Mouse (Mus musculus) urinary bladder, postnatal 0 days (tissue): ENCODE measurements around the gene Zfp865. TPM values are rescaled to one million over a fixed set of nuclear protein-coding genes. Genes with fewer than 3 reads are reported as not detected.

Source experiments
- polyA plus RNA-seq: library from polyadenylated mRNA; unstranded; fragments of >200 nt; fragmentation: Nextera tagmentation; extraction: Ambion mirVana; gene quantifications from 2 replicates; pipeline ENCODE4 v1.2.1, GENCODE M21; 2015

Zfp865 gene
- polyA plus RNA-seq = 3.1 TPM in 2 replicates

DNA sequence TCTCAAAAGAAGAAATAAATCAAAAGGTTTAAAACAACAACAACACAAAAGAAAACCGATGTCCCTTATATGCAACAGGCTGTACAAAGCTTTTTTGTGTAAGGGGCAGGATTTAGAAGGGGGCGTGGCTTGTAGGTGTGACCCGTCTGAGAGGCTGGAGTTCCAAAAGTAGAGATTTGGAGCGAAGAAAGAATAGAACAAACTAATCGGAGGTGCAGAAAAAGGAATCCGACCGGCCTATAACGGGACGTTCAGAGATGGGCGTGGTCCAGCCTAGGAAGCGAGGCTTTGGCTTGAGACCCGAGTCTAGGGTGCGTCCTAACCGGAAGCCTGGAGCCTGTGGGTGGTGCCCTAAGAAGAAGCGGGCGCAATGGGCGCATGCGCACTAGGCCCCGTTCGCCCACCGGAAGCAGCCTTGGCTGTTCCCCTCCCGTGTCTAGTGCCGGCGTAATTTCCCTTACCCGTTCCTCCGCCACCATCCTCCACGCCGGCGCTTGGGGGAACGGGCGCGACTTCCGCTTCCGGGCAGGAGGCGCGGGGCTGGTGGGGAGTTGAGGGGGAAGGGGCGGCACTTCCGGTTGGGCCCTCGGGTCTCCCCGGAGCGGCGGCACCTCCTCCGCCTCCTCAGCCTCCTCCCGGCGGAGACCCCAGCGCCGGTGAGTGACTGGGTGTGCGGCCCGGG lies at the start of gene Zfp865, which contains the start of gene Ccdc106:
Zfp865 (plus strand) TSS at position 377 of the 682 bp plus-strand sequence.
Ccdc106 (plus strand) TSS at position 554 of the 682 bp plus-strand sequence.

DNA sequence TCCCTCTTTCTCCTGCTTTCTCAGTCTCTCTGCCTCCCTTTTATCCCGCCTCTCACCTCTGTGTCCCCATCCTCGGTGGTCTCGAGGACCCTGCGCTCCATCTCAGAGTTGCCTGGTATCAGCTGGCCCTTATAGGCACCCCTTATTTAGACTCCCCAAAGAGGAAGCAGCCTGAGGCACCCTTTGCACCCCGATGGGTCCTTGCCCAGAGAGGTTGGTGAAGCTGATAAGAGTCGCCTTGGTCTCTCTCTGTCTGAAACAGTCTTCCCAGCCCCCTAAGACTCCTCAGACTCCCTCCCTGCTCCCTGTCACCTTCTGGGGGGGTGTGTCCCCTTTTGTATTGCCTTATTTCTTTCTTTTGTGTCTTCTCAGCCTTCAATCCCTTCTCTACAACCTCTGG lies 49.1 kb upstream of the Zfp865 start, which contains the start of gene Sbk3:
Sbk3 (minus strand) TSS at position 101 of the 400 bp plus-strand sequence.

DNA sequence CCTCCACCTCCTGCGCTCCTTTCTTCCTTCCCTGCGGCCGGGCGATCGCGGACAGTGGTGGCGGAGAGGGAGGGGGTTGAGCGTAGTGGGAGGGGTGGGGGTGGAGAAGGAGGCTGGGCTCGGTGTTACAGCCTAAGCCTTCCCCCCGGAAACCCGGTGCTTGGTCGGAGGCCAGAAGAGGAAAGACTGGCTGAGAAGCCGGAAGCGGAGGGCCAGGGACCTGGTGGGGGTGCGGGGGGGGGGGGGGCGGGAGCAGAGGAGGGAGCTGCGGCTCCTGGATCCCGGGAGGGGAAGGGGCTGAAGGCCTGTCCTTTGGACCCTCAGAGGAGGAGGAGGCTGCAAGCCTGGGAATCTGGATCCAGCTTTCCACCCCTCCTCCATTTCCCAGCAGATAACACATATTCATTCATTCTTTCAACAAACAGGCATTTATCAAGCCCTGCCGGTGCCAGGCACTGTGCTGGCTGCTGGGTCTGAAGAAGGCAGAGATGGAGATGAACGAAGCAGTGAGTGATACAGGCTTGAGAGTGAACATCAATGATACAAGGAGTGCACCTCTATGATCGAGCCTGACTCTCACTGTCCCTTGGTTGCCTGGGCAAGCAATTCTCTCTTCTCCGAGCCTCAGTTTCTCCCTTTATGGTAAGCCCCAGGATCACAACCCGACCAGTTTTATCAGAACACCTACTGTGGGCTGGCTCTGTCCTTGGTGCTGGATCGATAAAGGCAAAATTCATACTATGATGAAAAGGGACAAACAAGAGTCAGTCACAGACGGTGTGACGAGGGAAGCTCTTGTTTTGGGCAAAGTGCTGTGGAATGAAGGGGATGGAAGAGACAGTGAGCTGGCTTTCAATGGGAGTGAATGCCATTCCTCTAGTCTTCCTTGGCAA lies 23.9 kb upstream of the Zfp865 start, which contains the start of gene Zfp579:
Zfp579 (minus strand) TSS at position 156 of the 893 bp plus-strand sequence.

DNA sequence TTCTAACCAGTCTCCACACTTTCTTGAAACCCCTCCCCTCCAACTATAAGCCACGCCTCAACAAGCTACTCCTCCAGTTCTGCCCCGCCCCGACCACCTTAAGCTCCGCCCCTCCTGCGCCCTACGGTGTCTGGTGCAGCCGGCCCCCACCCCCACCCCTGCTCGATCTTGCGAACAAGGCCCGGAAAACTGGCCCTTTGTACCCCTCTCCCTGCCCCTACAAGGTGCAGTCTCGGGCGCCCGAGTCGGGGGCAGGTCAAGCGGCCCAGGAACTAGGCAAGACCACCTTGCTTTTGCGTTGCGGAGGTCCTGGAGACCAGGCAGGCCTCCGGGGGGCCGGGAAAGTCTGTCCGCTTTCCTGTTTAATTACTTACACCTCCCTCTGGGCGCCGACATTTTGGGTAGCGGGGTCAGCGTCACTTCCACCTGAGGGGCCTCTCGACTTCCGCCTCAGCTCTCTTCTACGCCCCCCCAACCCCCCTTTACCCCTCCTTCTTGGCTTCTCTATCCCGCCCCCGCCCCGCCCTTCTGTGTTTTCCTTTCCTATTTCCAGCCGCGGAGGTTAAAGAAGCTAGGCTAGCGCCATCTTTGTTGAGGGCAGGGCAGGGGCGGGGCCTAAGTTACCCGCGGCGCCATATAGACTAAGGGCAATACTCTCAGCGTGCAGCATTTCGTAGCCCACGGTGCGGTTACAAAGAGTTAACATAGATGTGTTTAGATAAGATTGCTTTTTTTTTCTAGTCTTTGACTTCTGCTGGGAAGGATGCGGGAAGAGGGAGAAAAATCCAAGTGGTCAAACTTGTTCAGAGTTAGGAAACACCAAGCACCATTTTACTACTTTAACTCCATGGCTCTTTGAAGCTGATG lies 5.7 kb upstream of the Zfp865 start, which contains the start of the genes Zfp524 and Fiz1:
Zfp524 (plus strand) TSS at position 165 of the 867 bp plus-strand sequence.
Fiz1 (minus strand) TSS at position 447 of the 867 bp plus-strand sequence.

GRCm38 (mm10) chr7:5015118-5016001 lies 4.8 kb upstream of the Zfp865 start, which contains the start of gene Gm44973:
TSS of gene Gm44973 (plus strand) at chr7:5015496.

GRCm38 (mm10) chr7:5033818-5034217 lies 13.6 kb downstream of the Zfp865 start, which contains the start of gene 4632433K11Rik:
TSS of gene 4632433K11Rik (plus strand) at chr7:5034118.

GRCm38 (mm10) chr7:5038109-5038732 lies 18.0 kb downstream of the Zfp865 start, which contains the start of gene Zfp784:
TSS of gene Zfp784 (minus strand) at chr7:5038446.

GRCm38 (mm10) chr7:5051193-5052192 lies 31.3 kb downstream of the Zfp865 start, which contains the start of gene Zfp580:
TSS of gene Zfp580 (plus strand) at chr7:5051538.

GRCm38 (mm10) chr7:5061774-5062359 lies 41.7 kb downstream of the Zfp865 start, which contains the start of gene U2af2:
TSS of gene U2af2 (plus strand) at chr7:5062143.

DNA sequence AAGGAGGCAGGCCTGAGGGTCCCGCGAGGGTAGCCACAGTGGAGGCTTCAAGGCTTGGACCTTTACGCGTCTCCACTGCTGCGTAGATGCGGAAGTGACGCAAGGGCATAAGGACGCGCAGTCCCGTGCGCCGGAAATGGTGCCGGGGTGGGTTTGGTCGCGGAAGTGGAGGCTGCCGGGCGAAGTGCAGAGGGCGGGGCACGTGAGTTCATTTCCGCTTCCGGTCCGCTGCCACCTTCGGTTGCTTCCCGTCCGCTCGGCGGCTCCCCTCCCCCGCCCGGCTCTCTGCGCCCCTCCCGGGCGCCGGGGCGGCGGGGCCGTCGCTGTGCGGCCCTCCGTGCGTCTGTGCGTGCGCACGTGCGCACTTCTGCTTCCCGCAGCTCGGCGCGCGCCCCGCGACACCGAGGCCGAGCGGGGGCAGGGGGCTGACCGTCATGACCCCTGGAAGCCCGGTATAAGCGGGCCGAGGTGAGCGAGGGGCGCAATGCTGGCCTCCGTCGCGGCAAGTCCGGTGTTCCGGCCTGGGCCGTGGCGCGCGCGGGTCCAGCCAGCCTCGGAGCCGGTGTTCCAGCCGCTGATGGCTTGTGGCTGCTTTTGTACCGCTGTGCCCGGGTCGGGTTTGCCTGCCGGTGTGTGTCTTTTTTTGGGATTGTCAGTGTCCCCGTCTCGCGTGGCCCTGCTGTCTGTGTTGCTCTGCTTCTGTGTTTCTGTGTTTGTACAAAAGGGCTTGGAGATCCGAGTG lies 60.0 kb downstream of the Zfp865 start, which contains the start of gene Epn1:
Epn1 (plus strand) TSS at position 226 of the 742 bp plus-strand sequence.

Other genes starting within 250 kb of the Zfp865 start
- gene Fam71e2, start 249.1 kb upstream of the Zfp865 start, polyA plus RNA-seq = not detected in 2 replicates
- 0.76 and 1.5 TPM in 2 replicates for gene Il11, start 237.5 kb upstream of the Zfp865 start, polyA plus RNA-seq
- gene Tmem190, start 237.4 kb upstream of the Zfp865 start, polyA plus RNA-seq = 0.35 TPM in 1 of 2 replicates, not detected in the other
- 24.6 and 25.2 TPM in 2 replicates for gene Tmem238, start 230.7 kb upstream of the Zfp865 start, polyA plus RNA-seq
- gene Rpl28, start 227.5 kb upstream of the Zfp865 start, polyA plus RNA-seq = 304 and 319 TPM in 2 replicates
- 130 and 139 TPM in 2 replicates for gene Ube2s, start 207.8 kb upstream of the Zfp865 start, polyA plus RNA-seq
- 0.10 and 0.20 TPM in 2 replicates for gene Shisa7, start 175.7 kb upstream of the Zfp865 start, polyA plus RNA-seq
- 8.1 and 9.4 TPM in 2 replicates for gene Isoc2b, start 150.1 kb upstream of the Zfp865 start, polyA plus RNA-seq
- 0.64 and 0.98 TPM in 2 replicates for gene Isoc2a, start 143.2 kb upstream of the Zfp865 start, polyA plus RNA-seq
- gene Gm36210, start 113.9 kb upstream of the Zfp865 start, polyA plus RNA-seq = not detected in 2 replicates
- 1.7 and 2.3 TPM in 2 replicates for gene Zfp628, start 105.2 kb upstream of the Zfp865 start, polyA plus RNA-seq
- gene Nat14, start 98.3 kb upstream of the Zfp865 start, polyA plus RNA-seq = 2.6 and 3.0 TPM in 2 replicates
- gene Ssc5d, start 94.6 kb upstream of the Zfp865 start, polyA plus RNA-seq = 3.7 and 4.8 TPM in 2 replicates
- 0.12 and 0.23 TPM in 2 replicates for gene Sbk2, start 56.0 kb upstream of the Zfp865 start, polyA plus RNA-seq
- gene Sbk3, start 49.2 kb upstream of the Zfp865 start, polyA plus RNA-seq = not detected in 2 replicates
- 12.7 and 15.0 TPM in 2 replicates for gene Zfp579, start 24.2 kb upstream of the Zfp865 start, polyA plus RNA-seq
- gene Zfp524, start 6.0 kb upstream of the Zfp865 start, polyA plus RNA-seq = 13.2 and 14.0 TPM in 2 replicates
- 15.1 and 16.0 TPM in 2 replicates for gene Fiz1, start 5.7 kb upstream of the Zfp865 start, polyA plus RNA-seq
- 2.4 and 4.0 TPM in 2 replicates for gene Gm44973, start 4.9 kb upstream of the Zfp865 start, polyA plus RNA-seq
- 53.3 and 57.1 TPM in 2 replicates for gene Ccdc106, start 177 bp downstream of the Zfp865 start, polyA plus RNA-seq
- gene 4632433K11Rik, start 13.7 kb downstream of the Zfp865 start, polyA plus RNA-seq = not detected in 2 replicates
- gene Zfp784, start 18.1 kb downstream of the Zfp865 start, polyA plus RNA-seq = 3.9 and 5.4 TPM in 2 replicates
- 33.3 and 37.8 TPM in 2 replicates for gene Zfp580, start 31.2 kb downstream of the Zfp865 start, polyA plus RNA-seq
- gene U2af2, start 41.8 kb downstream of the Zfp865 start, polyA plus RNA-seq = 51.0 and 53.6 TPM in 2 replicates
- gene Epn1, start 59.9 kb downstream of the Zfp865 start, polyA plus RNA-seq = 39.4 and 40.6 TPM in 2 replicates
- not detected in 2 replicates for gene Rfpl4, start 96.6 kb downstream of the Zfp865 start, polyA plus RNA-seq
- 0.57 and 1.1 TPM in 2 replicates for gene Rasl2-9, start 105.6 kb downstream of the Zfp865 start, polyA plus RNA-seq
- gene Vmn1r55, start 129.3 kb downstream of the Zfp865 start, polyA plus RNA-seq = not detected in 2 replicates
- gene Vmn1r56, start 176.4 kb downstream of the Zfp865 start, polyA plus RNA-seq = not detected in 2 replicates
- not detected in 2 replicates for gene Vmn1r57, start 198.1 kb downstream of the Zfp865 start, polyA plus RNA-seq